Mouse (Mus musculus) forebrain, embryonic 13.5 days (tissue): ENCODE measurements around the gene Fam114a2. TPM values are rescaled to one million over a fixed set of nuclear protein-coding genes. Genes with fewer than 3 reads are reported as not detected.
A peak's percentile ranks its signal among the peaks of the same experiment; 100 is the strongest.

Experiments used
- ATAC-seq: fragments of 200-750 bp; cut with Nextera tagmentation; 2 replicates; pipeline ENCODE4 v1.8.0; 2017
- H3K27ac ChIP-seq: fragments of 300-500 bp; sonication (generic); 2 replicates; pipeline ENCODE4 v1.5.1; 2015; ENCODE audit warnings: inconsistent platforms, mild to moderate bottlenecking, moderate library complexity
- H3K27me3 ChIP-seq: fragments of 300-500 bp; sonication (generic); 2 replicates; pipeline ENCODE4 v1.6.1; 2015; ENCODE audit warnings: mild to moderate bottlenecking, inconsistent platforms
- H3K36me3 ChIP-seq: fragments of 300-500 bp; sonication (generic); 2 replicates; pipeline ENCODE4 v1.6.1; 2015; ENCODE audit warnings: mild to moderate bottlenecking, inconsistent platforms; ENCODE audit not compliant: poor library complexity, severe bottlenecking
- H3K4me1 ChIP-seq: fragments of 300-500 bp; sonication (generic); 2 replicates; pipeline ENCODE4 v1.6.1; 2015; ENCODE audit warnings: inconsistent platforms
- H3K4me2 ChIP-seq: fragments of 300-500 bp; sonication (generic); 2 replicates; pipeline ENCODE4 v1.6.1; 2015; ENCODE audit warnings: inconsistent platforms, mild to moderate bottlenecking, moderate library complexity
- H3K4me3 ChIP-seq: fragments of 300-500 bp; sonication (generic); 2 replicates; pipeline ENCODE4 v1.5.1; 2015; ENCODE audit warnings: mild to moderate bottlenecking, inconsistent platforms
- H3K9ac ChIP-seq: fragments of 300-500 bp; sonication (generic); 2 replicates; pipeline ENCODE4 v1.6.1; 2015; ENCODE audit warnings: mild to moderate bottlenecking, inconsistent platforms
- H3K9me3 ChIP-seq: fragments of 300-500 bp; sonication (generic); replicated peaks from 2 replicates; pipeline ENCODE4 v1.6.1; 2016; ENCODE audit warnings: inconsistent platforms
- WGBS: fragments of 180-500 bp; shearing (Covaris S2); methylation state at CpG from one replicate; pipeline ENCODE4 v1.1.7; 2015; 5-methylcytosine and 5-hydroxymethylcytosine counted together
- polyA plus RNA-seq: library from polyadenylated mRNA; unstranded; fragments of >200 nt; fragmentation: Nextera tagmentation; extraction: Ambion mirVana; gene quantifications from 2 replicates; pipeline ENCODE4 v1.2.1, GENCODE M21; 2015

The Fam114a2 gene
- polyA plus RNA-seq, 1 experiment from 2014 or later = 92.9 TPM

DNA sequence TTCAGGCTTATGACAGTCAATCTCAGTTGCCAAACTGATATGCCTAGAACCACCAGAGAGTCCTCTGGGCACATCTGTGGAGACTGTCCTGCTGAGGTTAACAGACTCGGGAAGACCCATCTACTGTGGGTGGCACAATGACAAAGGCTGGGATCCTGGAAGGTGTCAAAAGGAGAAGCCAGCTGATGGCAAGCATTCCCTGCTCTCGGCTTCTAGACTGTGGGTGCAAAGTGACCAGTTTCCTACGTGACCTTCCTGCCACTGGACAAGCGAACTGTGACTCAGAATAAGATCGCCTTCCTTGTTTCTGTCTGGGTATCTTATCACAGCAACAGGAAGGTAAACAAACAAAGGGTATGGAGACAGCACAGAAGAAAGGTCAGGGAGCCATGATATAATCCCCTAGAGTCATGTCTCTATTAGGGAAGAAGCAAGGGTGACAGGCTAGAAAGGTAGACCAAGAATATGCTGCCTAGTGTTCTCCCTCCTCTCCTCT, 1.4 kb downstream of the Fam114a2 start:
- no peaks in the 10 kb centered on the region for H3K27me3 ChIP-seq
- 84% methylated on average over 5 of the region's 5 CpGs for WGBS
- no peak overlapping the region for H3K9ac ChIP-seq
- no peak overlapping the region for H3K27ac ChIP-seq
- peaks cover 16% of the 10 kb centered on the region for H3K36me3 ChIP-seq
- no peak for ATAC-seq
- peak overlapping the region; percentile 96 for H3K4me3 ChIP-seq
- H3K4me2 ChIP-seq = peak overlapping the region; percentile 74; the same call in 1 of the 2 replicates
- H3K4me1 ChIP-seq = peaks cover 23% of the 10 kb centered on the region
- H3K9me3 ChIP-seq = no peaks in the 10 kb centered on the region

DNA sequence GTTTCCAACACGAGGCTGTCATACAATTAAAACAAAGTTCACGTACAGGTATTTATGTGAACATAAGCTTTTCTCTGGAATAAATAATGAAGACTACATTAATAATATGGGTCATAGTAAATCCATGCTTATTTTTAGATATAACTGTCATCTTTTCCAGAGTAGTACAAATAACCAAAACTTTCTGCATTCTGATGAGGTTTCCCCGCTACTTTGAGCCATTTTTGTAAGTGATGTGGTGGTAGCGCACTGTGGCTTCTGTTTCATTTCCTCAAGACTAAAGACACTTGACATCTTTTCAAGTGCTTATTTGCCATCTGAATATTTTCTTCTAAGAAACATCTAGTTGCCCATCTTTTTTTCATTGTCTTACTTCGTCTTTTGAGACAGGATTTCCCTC, 3.2 kb downstream of the Fam114a2 start:
- no peak for ATAC-seq

DNA sequence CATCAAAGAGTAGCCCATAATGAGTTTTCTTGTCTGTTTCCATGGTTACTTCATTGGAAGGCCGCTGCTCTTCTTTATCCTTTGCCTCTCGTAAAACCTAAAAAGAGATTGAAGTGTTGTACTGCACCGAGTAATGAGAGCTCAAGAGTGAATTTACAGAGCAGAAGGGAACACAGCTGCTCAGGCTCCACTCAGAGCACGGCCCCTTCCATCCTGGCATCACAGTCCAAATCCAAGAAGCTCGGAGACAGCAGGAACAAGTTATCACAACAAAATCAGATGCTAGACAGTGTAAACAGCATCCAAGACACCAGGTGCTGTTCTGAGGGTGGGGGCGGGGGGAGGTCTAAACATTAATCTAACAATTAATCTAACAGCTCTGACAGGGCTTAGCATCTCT, 11.5 kb downstream of the Fam114a2 start:
- Histone ChIP-seq H3K27ac (peak overlapping the region; percentile 76), H3K4me1 (peaks cover 20% of the 10 kb centered on the region), H3K4me2 (peak overlapping the region; percentile 7; the same call in 1 of the 2 replicates), H3K4me3 (no peak overlapping the region), H3K27me3 (no peaks in the 10 kb centered on the region), H3K9ac (no peak overlapping the region), H3K9me3 (no peaks in the 10 kb centered on the region), H3K36me3 (peaks cover 78% of the 10 kb centered on the region)
- peak; percentile 94 for ATAC-seq
- WGBS = 22% methylated on average over 6 of the region's 6 CpGs

More for the DNA sequence above, 3.2 kb downstream of the Fam114a2 start:
- H3K4me2 ChIP-seq = no peak overlapping the region
- 94% methylated on average over 5 of the region's 5 CpGs for WGBS
- H3K27me3 ChIP-seq = no peaks in the 10 kb centered on the region
- H3K4me1 ChIP-seq = peaks cover 22% of the 10 kb centered on the region
- peaks cover 29% of the 10 kb centered on the region for H3K36me3 ChIP-seq
- H3K27ac ChIP-seq = no peak overlapping the region
- H3K9me3 ChIP-seq = no peaks in the 10 kb centered on the region
- no peak overlapping the region for H3K9ac ChIP-seq
- H3K4me3 ChIP-seq = no peak overlapping the region

- H3K9ac ChIP-seq = no peak overlapping the region
- peaks cover 18% of the 10 kb centered on the region for H3K4me1 ChIP-seq
- no peak overlapping the region for H3K4me2 ChIP-seq
- no peaks in the 10 kb centered on the region for H3K27me3 ChIP-seq
- 88% methylated on average over 5 of the region's 5 CpGs for WGBS
- ATAC-seq = no peak
- no peak overlapping the region for H3K27ac ChIP-seq
- H3K9me3 ChIP-seq = no peaks in the 10 kb centered on the region
- no peak overlapping the region for H3K4me3 ChIP-seq
- H3K36me3 ChIP-seq = peaks cover 82% of the 10 kb centered on the region
These were observed 15.3 kb downstream of the Fam114a2 start for GRCm38 (mm10) chr11:57503155-57503554.

GRCm38 (mm10) chr11:57498215-57498614, 20.2 kb downstream of the Fam114a2 start:
- H3K4me3 ChIP-seq = no peak overlapping the region
- peaks cover 77% of the 10 kb centered on the region for H3K36me3 ChIP-seq
- no peaks in the 10 kb centered on the region for H3K9me3 ChIP-seq
- WGBS = 94% methylated on average over 5 of the region's 5 CpGs
- no peak for ATAC-seq
- no peak overlapping the region for H3K4me2 ChIP-seq
- no peaks in the 10 kb centered on the region for H3K4me1 ChIP-seq
- no peak overlapping the region for H3K27ac ChIP-seq
- no peaks in the 10 kb centered on the region for H3K27me3 ChIP-seq
- H3K9ac ChIP-seq = no peak overlapping the region

DNA sequence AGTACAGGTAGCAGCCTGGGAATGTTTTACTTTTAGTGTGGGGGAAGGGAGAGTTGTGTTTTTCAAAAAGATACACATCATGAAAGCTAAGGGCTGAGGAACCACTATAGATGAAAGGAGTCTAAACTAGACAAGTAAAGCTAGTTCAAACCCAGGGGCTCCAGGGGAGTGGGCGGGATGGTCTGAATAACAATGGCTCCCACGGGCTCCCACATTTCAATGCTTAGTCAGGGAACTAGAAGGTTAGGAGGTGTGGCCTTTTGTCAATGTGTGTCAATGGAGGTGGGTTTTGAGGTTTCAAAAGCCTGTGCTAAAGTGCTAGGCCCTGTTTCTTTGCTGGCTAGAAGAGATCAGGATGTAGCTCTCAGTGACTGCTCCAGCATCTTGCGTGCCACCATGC, 20.7 kb downstream of the Fam114a2 start:
- ATAC-seq = no peak
- no peaks in the 10 kb centered on the region for H3K4me1 ChIP-seq
- H3K4me2 ChIP-seq = no peak overlapping the region
- no peaks in the 10 kb centered on the region for H3K9me3 ChIP-seq
- 57% methylated on average over 3 of the region's 3 CpGs for WGBS
- no peak overlapping the region for H3K4me3 ChIP-seq
- H3K36me3 ChIP-seq = peaks cover 78% of the 10 kb centered on the region
- no peak overlapping the region for H3K9ac ChIP-seq
- no peak overlapping the region for H3K27ac ChIP-seq
- H3K27me3 ChIP-seq = no peaks in the 10 kb centered on the region

DNA sequence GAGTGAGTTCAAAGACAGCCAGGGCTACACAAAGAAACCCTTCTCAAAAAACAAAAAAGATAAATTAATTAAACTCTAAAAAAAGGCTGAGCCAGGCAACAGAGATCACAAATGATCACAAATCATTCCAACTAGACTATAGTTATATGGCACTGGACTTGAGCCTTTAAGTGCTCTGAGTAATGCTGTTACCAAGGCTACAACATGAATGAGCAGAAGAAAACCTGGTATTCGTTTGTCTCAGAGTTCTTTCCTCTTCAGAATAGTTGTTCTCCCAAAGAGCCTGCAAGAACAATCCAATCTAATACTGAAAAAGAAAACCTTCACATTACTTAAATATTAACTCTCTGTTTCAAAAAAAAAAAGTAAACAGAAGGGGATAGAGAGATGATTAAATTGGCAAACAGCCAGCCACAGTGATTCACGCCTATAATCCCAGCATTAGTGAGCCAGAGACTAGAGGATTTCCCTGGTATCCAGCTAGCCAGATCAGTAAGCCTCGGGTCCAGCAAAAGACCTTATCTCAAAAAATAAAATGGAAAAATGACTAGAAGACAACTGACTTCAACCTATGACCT, 21.9 kb downstream of the Fam114a2 start:
- WGBS = 34% methylated on average over 3 of the region's 3 CpGs
- peaks cover 86% of the 10 kb centered on the region for H3K36me3 ChIP-seq
- H3K27ac ChIP-seq = no peak overlapping the region
- no peak overlapping the region for H3K4me2 ChIP-seq
- H3K4me3 ChIP-seq = no peak overlapping the region
- H3K9me3 ChIP-seq = no peaks in the 10 kb centered on the region
- H3K9ac ChIP-seq = no peak overlapping the region
- ATAC-seq = no peak
- no peaks in the 10 kb centered on the region for H3K4me1 ChIP-seq
- no peaks in the 10 kb centered on the region for H3K27me3 ChIP-seq

- Histone ChIP-seq H3K27me3 (no peaks in the 10 kb centered on the region), H3K9ac (no peak overlapping the region), H3K4me3 (no peak overlapping the region), H3K4me2 (no peak overlapping the region), H3K4me1 (no peaks in the 10 kb centered on the region), H3K36me3 (peaks cover 83% of the 10 kb centered on the region), H3K9me3 (no peaks in the 10 kb centered on the region), H3K27ac (no peak overlapping the region)
- 73% methylated on average over 5 of the region's 5 CpGs for WGBS
- no peak for ATAC-seq
These were observed 30.0 kb downstream of the Fam114a2 start for GRCm38 (mm10) chr11:57488436-57488835.

- 43% methylated on average over 5 of the region's 5 CpGs for WGBS
- no peaks in the 10 kb centered on the region for H3K9me3 ChIP-seq
- no peak overlapping the region for H3K4me3 ChIP-seq
- H3K9ac ChIP-seq = no peak overlapping the region
- H3K36me3 ChIP-seq = peaks cover 40% of the 10 kb centered on the region
- H3K4me2 ChIP-seq = no peak overlapping the region
- no peak overlapping the region; the same call in 1 of the 2 replicates for H3K27ac ChIP-seq
- ATAC-seq = peak; percentile 73
- H3K4me1 ChIP-seq = peaks cover 7% of the 10 kb centered on the region; the same call in 1 of the 2 replicates
- H3K27me3 ChIP-seq = peaks cover 4% of the 10 kb centered on the region; the same call in 1 of the 2 replicates
These were observed 40.3 kb downstream of the Fam114a2 start for GRCm38 (mm10) chr11:57478077-57478476.

DNA sequence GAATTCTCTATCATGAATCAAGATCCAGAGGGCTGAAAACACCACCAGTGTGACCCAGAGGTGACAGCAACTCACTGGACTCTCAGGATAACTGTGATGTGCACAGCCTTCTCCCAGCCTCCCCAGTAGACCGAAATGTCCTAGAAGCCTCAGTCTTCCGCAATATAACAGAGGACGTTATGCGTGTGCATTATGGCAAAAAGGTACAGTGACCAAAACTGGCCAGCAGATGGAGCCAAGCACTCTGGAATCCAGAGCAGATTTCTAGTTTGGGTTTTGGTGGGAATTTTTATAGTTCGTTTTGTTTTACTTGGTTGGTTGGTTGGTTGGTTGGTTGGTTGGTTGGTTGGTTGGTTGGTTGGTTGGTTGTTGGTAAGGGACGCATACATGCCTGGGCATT, 43.3 kb downstream of the Fam114a2 start:
- Histone ChIP-seq H3K36me3 (peaks cover 13% of the 10 kb centered on the region), H3K4me2 (no peak overlapping the region), H3K27me3 (peaks cover 4% of the 10 kb centered on the region; the same call in 1 of the 2 replicates), H3K4me3 (no peak overlapping the region), H3K9ac (no peak overlapping the region), H3K27ac (no peak overlapping the region), H3K9me3 (no peaks in the 10 kb centered on the region), H3K4me1 (peaks cover 7% of the 10 kb centered on the region; the same call in 1 of the 2 replicates)
- no peak for ATAC-seq
- 50% methylated on average over 6 of the region's 6 CpGs for WGBS

DNA sequence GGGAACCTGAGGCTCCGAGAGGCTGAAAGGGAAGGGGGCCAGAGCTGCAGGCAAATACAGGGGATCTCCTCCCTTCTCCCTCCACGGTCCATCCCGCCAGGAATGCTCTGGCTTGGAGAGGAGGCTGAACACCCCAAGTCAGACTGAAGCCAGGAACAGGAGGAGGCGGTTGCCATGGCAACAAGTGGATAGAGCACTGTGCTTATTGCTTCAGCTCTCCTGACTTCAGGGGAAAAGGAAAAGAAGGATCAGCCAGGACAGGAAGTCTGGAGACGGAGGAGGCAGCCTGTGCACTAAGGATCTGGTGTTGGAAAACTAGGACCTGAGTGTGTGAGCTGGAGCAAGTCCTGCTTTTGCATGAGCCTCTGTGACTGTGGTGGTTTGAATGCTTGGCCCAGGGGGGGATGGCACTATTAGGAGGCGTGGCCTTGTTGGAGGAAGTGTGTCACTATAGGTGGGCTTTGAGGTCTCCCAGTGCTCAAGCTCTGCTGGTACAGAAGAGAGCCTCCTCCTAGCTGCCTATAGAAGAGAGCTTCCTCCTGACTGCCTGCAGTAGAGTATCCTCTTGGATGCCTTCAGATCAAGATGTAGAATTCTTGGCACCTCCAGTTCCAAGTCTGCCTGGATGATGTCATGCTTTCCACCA, 44.0 kb downstream of the Fam114a2 start:
- Histone ChIP-seq H3K27me3 (peaks cover 4% of the 10 kb centered on the region; the same call in 1 of the 2 replicates), H3K4me2 (no peak overlapping the region), H3K4me1 (peaks cover 7% of the 10 kb centered on the region; the same call in 1 of the 2 replicates), H3K36me3 (peaks cover 8% of the 10 kb centered on the region), H3K27ac (no peak overlapping the region), H3K9ac (no peak overlapping the region; the same call in 1 of the 2 replicates), H3K4me3 (no peak overlapping the region), H3K9me3 (no peaks in the 10 kb centered on the region)
- 61% methylated on average over 6 of the region's 6 CpGs for WGBS
- ATAC-seq = peak; percentile 46; the same call in 1 of the 2 replicates

DNA sequence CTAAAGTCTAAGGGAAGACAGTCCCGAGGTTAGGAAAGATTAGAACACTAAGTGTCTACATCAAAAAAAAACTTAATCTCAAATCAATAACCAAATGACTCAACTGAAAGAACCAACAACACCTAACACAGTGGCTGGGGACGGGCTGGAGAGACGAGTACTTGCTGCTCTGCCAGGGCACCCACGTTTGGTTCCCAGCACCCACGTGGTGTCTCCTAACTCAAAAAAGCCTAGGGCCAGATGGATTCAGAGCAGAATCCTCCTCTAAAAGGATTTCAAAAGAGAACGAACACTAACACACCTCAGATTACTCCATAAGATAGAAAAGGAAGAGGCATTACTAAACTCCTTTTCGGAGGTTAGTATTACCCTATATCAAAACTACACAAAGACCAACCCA, 47.4 kb downstream of the Fam114a2 start:
- H3K9me3 ChIP-seq = no peaks in the 10 kb centered on the region; the same call in 1 of the 2 replicates
- no peak for ATAC-seq
- no peak overlapping the region for H3K27ac ChIP-seq
- H3K4me1 ChIP-seq = peaks cover 7% of the 10 kb centered on the region; the same call in 1 of the 2 replicates
- H3K4me3 ChIP-seq = no peak overlapping the region
- no peak overlapping the region for H3K4me2 ChIP-seq
- H3K36me3 ChIP-seq = no peaks in the 10 kb centered on the region
- H3K27me3 ChIP-seq = peaks cover 4% of the 10 kb centered on the region; the same call in 1 of the 2 replicates
- H3K9ac ChIP-seq = no peak overlapping the region
- WGBS = 83% methylated on average over 7 of the region's 7 CpGs
